Mouse (Mus musculus): ENCODE measurements around the gene Fth1.

DNA sequence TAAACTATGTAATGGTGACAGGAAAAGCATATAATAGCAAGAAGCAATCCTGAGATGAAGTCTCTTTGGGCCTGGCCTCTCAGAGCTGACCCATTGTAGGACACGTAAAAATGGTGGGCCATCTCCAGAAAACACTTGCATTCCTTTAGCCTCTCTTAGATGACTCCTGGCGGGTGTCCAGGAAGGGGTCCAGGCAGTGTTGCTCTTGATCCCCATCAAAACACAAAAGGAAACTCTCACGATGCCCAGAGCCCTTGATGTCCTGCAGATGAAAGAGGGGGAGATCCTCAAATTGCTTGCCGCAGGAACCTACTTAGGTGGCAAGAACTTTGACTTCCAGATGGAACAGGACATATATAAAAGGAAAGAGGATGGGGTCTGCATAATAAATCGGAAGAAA lies 43.0 kb upstream of the Fth1 start:
- TF ChIP-seq CTCF (IDR thresholded peaks at IDR 0.05; ENCODE audit: low read depth) (no peak), EP300 (IDR thresholded peaks at IDR 0.05; ENCODE audit: low read depth) (no peak)
